Mouse (Mus musculus) ES-Bruce4 (cell line): ENCODE data around the gene Dnaaf3. TPM values are rescaled to one million over a fixed set of nuclear protein-coding genes. Genes with fewer than 3 reads are reported as not detected.

Experiments used
- H3K27ac ChIP-seq: 2 replicates; pipeline ENCODE4 v1.5.1; 2012; ENCODE audit warnings: low read length, inconsistent platforms; ENCODE audit not compliant: insufficient read depth
- H3K27me3 ChIP-seq: 2 replicates; pipeline ENCODE4 v1.6.1; 2012; ENCODE audit warnings: mild to moderate bottlenecking, low read length, inconsistent platforms; ENCODE audit not compliant: control insufficient read depth, poor library complexity, insufficient read depth, severe bottlenecking
- H3K36me3 ChIP-seq: 2 replicates; pipeline ENCODE4 v1.6.1; 2012; ENCODE audit warnings: inconsistent platforms, mild to moderate bottlenecking, low read length, moderate library complexity; ENCODE audit not compliant: control insufficient read depth, poor library complexity, insufficient read depth, severe bottlenecking
- H3K4me1 ChIP-seq: one replicate; pipeline ENCODE4 v1.8.1; 2011; ENCODE audit warnings: low read length; ENCODE audit not compliant: control insufficient read depth, insufficient read depth
- H3K4me3 ChIP-seq: 2 replicates; pipeline ENCODE4 v1.5.1; 2011; ENCODE audit warnings: low read depth, mild to moderate bottlenecking, low read length
- H3K9ac ChIP-seq: 2 replicates; pipeline ENCODE4 v1.6.1; 2012; ENCODE audit warnings: low read depth, mild to moderate bottlenecking, inconsistent platforms; ENCODE audit not compliant: poor library complexity, severe bottlenecking
- H3K9me3 ChIP-seq: replicated peaks from 2 replicates; pipeline ENCODE4 v1.6.1; 2012; ENCODE audit warnings: mild to moderate bottlenecking, low read length, inconsistent platforms; ENCODE audit not compliant: control insufficient read depth, poor library complexity, insufficient read depth, severe bottlenecking
- CTCF ChIP-seq: IDR thresholded peaks from one replicate; pipeline ENCODE4 v1.8.1; 2011; ENCODE audit warnings: low read depth, low read length
- EP300 ChIP-seq: IDR thresholded peaks from 2 replicates; pipeline ENCODE4 v1.6.1; 2011; ENCODE audit warnings: low read depth, low read length; ENCODE audit not compliant: insufficient read depth
- POLR2A ChIP-seq: IDR thresholded peaks from one replicate; pipeline ENCODE4 v1.8.1; 2011; ENCODE audit warnings: low read length; ENCODE audit not compliant: insufficient read depth
- polyA plus RNA-seq: library from polyadenylated mRNA; stranded (reverse); fragments of >200 nt; gene quantifications from 2 replicates; pipeline ENCODE4 v1.2.4, GENCODE M21; 2011; ENCODE audit warnings: low read depth; ENCODE audit not compliant: missing spikeins, insufficient read depth, insufficient read length

Dnaaf3 gene
- polyA plus RNA-seq, 1 experiment = 9.2 TPM

DNA sequence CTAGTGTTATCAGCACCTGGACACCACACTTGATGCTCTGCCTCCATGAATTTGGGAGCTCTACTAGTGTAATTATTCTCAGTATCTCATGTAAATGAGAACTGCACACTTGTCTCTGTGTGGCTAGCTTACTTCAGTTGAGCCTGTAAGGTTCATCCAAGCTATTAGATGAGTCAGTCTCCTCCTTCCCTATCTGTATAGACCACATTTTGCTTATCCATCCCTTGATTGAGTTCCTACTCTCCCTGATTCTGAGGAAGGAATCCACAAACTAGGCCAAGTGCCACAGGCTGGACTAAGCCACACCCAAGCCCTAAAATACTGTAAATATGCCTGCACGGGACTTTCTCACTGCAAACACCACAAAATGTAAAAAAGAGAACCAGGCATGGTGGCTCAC is 38.3 kb downstream of the Dnaaf3 start:
- Histone ChIP-seq H3K27ac (no peak overlapping the region), H3K4me1 (no peaks in the 10 kb centered on the region), H3K4me3 (no peak overlapping the region), H3K9ac (no peak overlapping the region), H3K36me3 (no peaks in the 10 kb centered on the region), H3K9me3 (no peaks in the 10 kb centered on the region), H3K27me3 (no peaks in the 10 kb centered on the region)
- no peak for TF ChIP-seq POLR2A
- TF ChIP-seq EP300 = no peak
- TF ChIP-seq CTCF = no peak

DNA sequence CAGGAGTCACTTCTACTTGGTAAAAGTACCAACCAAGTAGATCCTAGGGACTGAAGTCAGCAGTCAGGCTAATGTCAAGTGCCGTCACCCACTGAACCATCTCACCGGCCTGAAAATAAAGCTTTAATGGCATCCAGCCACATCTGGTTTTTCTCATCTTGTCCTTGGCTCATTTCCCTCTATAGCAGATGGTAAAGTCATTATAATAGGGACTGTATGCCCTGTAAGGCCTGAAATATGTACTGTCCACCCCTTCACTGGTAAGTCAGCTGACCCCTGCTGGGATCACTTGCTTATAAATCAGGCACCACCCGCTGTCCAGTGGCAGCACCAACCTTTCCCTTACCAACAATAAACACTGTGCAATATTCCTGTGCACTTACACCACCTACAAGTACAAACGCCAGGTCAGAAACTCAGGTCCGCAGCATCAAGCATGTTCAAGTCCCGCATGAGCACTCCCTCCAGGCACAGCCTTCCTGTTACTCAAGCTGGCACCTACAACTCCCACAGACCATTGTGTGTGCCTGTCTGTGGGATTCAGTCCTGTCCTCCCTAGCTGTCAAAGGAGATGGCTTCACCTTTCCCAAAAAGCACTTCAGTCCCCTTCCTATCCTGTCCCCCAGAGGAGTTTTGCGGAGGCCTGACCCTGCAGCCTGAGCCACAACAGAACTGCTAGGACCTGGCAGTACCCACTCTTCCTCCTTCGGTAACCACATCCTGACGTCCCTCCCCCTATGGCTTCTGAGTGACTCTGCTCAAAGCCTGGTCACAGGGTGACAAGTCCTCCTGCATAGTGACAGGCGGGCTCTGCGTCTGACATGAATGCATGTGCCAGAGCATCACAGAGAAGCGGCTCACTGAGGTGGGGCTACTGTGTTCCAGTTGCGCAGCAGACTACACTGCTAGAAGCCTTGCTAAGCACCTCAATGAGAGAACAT is 39.7 kb downstream of the Dnaaf3 start:
- no peak overlapping the region for H3K9ac ChIP-seq
- H3K27me3 ChIP-seq = no peaks in the 10 kb centered on the region
- H3K4me1 ChIP-seq = no peaks in the 10 kb centered on the region
- no peak overlapping the region for H3K27ac ChIP-seq
- TF ChIP-seq CTCF (no peak), EP300 (no peak), POLR2A (no peak)
- no peaks in the 10 kb centered on the region for H3K36me3 ChIP-seq
- no peaks in the 10 kb centered on the region for H3K9me3 ChIP-seq
- no peak overlapping the region for H3K4me3 ChIP-seq

DNA sequence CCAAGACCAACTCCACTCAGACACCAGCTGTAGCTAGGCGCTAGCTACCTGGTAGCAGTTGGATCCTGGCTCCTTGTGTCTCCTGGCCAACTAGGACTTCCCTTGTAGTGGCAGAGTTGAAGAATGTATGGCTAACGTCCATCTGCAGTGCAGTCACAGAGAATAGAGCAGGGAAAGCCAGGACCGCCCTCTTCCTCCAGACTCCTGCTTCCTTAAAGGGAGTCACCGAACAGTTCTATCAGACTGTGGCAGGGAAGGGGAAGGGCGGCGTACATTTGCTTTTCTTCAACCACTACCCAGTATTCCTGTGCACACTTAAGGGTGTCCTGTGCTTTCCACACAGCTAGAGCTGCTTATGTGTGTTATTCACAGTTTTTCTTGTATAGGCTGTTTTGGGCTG is 40.9 kb downstream of the Dnaaf3 start:
- Histone ChIP-seq H3K4me1 (no peaks in the 10 kb centered on the region), H3K27me3 (no peaks in the 10 kb centered on the region), H3K9me3 (no peaks in the 10 kb centered on the region), H3K36me3 (no peaks in the 10 kb centered on the region), H3K27ac (no peak overlapping the region), H3K4me3 (no peak overlapping the region), H3K9ac (no peak overlapping the region)
- no peak for TF ChIP-seq EP300
- TF ChIP-seq CTCF = no peak
- TF ChIP-seq POLR2A = no peak

DNA sequence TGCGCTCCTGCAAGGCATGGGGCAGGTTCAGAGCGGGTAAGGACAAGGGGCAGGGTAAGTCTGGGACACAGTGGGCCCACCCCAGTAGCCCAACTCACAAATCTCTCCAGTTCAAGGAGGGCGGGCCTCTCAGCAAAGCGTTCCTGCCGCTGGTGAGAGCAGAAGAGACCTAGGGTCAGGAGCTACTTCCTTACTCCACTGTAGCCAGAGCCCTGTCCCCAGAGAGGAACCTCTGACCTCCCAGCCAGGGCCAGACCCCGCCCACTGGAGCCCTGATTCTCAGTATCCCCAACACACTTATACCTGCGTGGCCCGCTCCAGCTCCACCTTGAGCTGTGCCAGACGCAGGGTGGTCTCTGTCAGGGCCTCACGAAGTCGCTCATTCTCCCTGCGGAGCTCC is 50.0 kb downstream of the Dnaaf3 start:
- no peaks in the 10 kb centered on the region; the same call in 1 of the 2 replicates for H3K36me3 ChIP-seq
- H3K4me3 ChIP-seq = 0 out of 2 replicates have a peak overlapping the region, but pooled peaks have one; percentile 10

DNA sequence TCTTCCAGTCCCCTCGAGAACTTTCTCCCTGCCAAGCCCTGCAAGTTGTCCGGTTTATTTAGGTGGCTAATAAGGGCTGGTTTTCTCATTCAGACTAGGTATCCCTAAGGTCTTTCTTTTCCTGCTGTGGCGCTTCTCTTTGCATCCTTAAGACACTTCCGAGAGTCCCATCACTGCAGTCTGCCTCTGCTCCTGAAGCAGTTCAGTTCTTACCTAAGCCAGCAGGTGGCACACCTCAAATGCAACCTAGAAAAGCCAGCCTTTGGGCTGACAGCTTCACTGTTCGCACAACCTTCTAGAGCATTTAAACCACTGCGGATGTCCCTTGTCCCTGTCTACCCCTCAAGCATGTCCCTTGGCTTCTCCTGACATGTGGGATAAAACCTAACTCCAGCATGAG is 52.6 kb downstream of the Dnaaf3 start:
- no peaks in the 10 kb centered on the region for H3K27me3 ChIP-seq
- no peaks in the 10 kb centered on the region for H3K9me3 ChIP-seq
- no peaks in the 10 kb centered on the region for H3K36me3 ChIP-seq
- H3K27ac ChIP-seq = no peak overlapping the region
- H3K9ac ChIP-seq = no peak overlapping the region
- no peaks in the 10 kb centered on the region for H3K4me1 ChIP-seq
- TF ChIP-seq POLR2A (no peak), EP300 (no peak), CTCF (peak; percentile 60)
- H3K4me3 ChIP-seq = no peak overlapping the region

More for the DNA sequence above, 50.0 kb downstream of the Dnaaf3 start:
- no peak overlapping the region for H3K9ac ChIP-seq
- H3K4me1 ChIP-seq = no peaks in the 10 kb centered on the region
- H3K27ac ChIP-seq = no peak overlapping the region
- no peaks in the 10 kb centered on the region for H3K9me3 ChIP-seq
- no peaks in the 10 kb centered on the region for H3K27me3 ChIP-seq
- TF ChIP-seq CTCF (no peak), EP300 (no peak), POLR2A (no peak)

DNA sequence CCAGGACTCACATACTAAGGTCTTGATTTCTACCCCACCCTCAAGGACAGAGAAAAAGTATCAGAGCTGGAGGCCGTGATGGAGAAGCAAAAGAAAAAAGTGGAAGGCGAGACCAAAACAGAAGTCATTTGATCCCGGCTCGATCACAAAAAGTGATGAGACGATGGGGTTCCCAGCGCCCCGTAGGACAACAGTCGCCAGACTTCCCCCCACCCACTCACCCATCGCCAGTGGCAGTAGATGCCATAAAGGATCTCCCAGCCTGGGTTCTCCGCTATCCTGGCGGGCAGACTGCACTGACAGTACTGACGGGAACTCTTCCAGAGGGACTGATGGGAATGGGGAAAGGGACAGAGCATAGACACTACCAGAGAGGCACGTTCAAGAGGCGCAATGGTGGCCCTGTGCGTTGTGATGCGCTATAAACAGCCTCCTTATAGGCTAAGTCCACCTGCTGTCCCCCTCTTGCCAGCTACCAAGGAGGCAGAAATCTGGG is 53.4 kb downstream of the Dnaaf3 start:
- Histone ChIP-seq H3K36me3 (no peaks in the 10 kb centered on the region), H3K27ac (no peak overlapping the region), H3K27me3 (no peaks in the 10 kb centered on the region), H3K4me3 (peak overlapping the region; percentile 48), H3K9me3 (no peaks in the 10 kb centered on the region), H3K4me1 (no peaks in the 10 kb centered on the region), H3K9ac (peak overlapping the region; percentile 8; the same call in 1 of the 2 replicates)
- TF ChIP-seq POLR2A (no peak), EP300 (no peak), CTCF (no peak)
